ENCODE assay signal across 1 mouse cellular context in genomic region chr5:139742640-139743039, GRCm38 (mm10). TPM values are rescaled to one million over a fixed set of nuclear protein-coding genes. Genes with fewer than 3 reads are reported as not detected.
"Had no signal": no experiment of that assay in that cellular context is flagged by ENCODE, and none has a peak within 500 bp of the region (broad histone marks: within the 10 kb centered on the region; RNA-seq: fewer than 3 reads in every experiment).

No protein-coding gene starts in this region.

RNA-seq across cellular contexts. Expression of gene Micall2, which starts 6.5 kb away (rescaled TPM):
- polyA plus RNA-seq: inflammation-experienced regulatory T-cells, adult 6 months had no signal
